Mouse (Mus musculus): ENCODE results near the gene Polr3gl. TPM values are rescaled to one million over a fixed set of nuclear protein-coding genes. Genes with fewer than 3 reads are reported as not detected.

Polr3gl gene
- polyA plus RNA-seq, 1 experiment from 2014 or later, result 42.8 TPM

Other genes starting within 250 kb of the Polr3gl start
- not detected in 2 replicates for gene BC107364, start 141.9 kb downstream of the Polr3gl start, polyA plus RNA-seq (2015; fragmentation: Nextera tagmentation; extraction: Ambion mirVana)
- 1.0 and 1.4 TPM in 2 replicates for gene Hfe2, start 69.0 kb downstream of the Polr3gl start, polyA plus RNA-seq (2015; fragmentation: Nextera tagmentation; extraction: Ambion mirVana)
- 74.7 and 78.0 TPM in 2 replicates for gene Txnip, start 36.2 kb downstream of the Polr3gl start, polyA plus RNA-seq (2015; fragmentation: Nextera tagmentation; extraction: Ambion mirVana)
- gene Gm16253, start 17.2 kb downstream of the Polr3gl start, polyA plus RNA-seq (2015; fragmentation: Nextera tagmentation; extraction: Ambion mirVana), result 1.2 and 1.8 TPM in 2 replicates
- gene Ankrd34a, start 2.5 kb upstream of the Polr3gl start, polyA plus RNA-seq (2015; fragmentation: Nextera tagmentation; extraction: Ambion mirVana), result 11.0 and 12.6 TPM in 2 replicates
- gene Lix1l, start 7.0 kb upstream of the Polr3gl start, polyA plus RNA-seq (2015; fragmentation: Nextera tagmentation; extraction: Ambion mirVana), result 6.0 and 7.6 TPM in 2 replicates
- gene Rbm8a, start 35.8 kb upstream of the Polr3gl start, polyA plus RNA-seq (2015; fragmentation: Nextera tagmentation; extraction: Ambion mirVana), result 113 and 118 TPM in 2 replicates
- 49.4 and 51.3 TPM in 2 replicates for gene Pex11b, start 41.2 kb upstream of the Polr3gl start, polyA plus RNA-seq (2015; fragmentation: Nextera tagmentation; extraction: Ambion mirVana)
- 0.10 and 0.25 TPM in 2 replicates for gene Gm42957, start 41.3 kb upstream of the Polr3gl start, polyA plus RNA-seq (2015; fragmentation: Nextera tagmentation; extraction: Ambion mirVana)
- 0.92 and 1.1 TPM in 2 replicates for gene Itga10, start 51.4 kb upstream of the Polr3gl start, polyA plus RNA-seq (2015; fragmentation: Nextera tagmentation; extraction: Ambion mirVana)
- 0.46 and 0.72 TPM in 2 replicates for gene Ankrd35, start 76.0 kb upstream of the Polr3gl start, polyA plus RNA-seq (2015; fragmentation: Nextera tagmentation; extraction: Ambion mirVana)
- 31.2 and 34.6 TPM in 2 replicates for gene Pias3, start 102.2 kb upstream of the Polr3gl start, polyA plus RNA-seq (2015; fragmentation: Nextera tagmentation; extraction: Ambion mirVana)
- gene Nudt17, start 114.4 kb upstream of the Polr3gl start, polyA plus RNA-seq (2015; fragmentation: Nextera tagmentation; extraction: Ambion mirVana), result 16.2 and 17.2 TPM in 2 replicates
- 31.7 and 38.0 TPM in 2 replicates for gene Polr3c, start 133.4 kb upstream of the Polr3gl start, polyA plus RNA-seq (2015; fragmentation: Nextera tagmentation; extraction: Ambion mirVana)
- gene Rnf115, start 133.5 kb upstream of the Polr3gl start, polyA plus RNA-seq (2015; fragmentation: Nextera tagmentation; extraction: Ambion mirVana), result 76.6 and 79.9 TPM in 2 replicates
- 0.08 TPM in 1 of 2 replicates, not detected in the other for gene Pdzk1, start 235.1 kb upstream of the Polr3gl start, polyA plus RNA-seq (2015; fragmentation: Nextera tagmentation; extraction: Ambion mirVana)
- 0.14 and 0.23 TPM in 2 replicates for gene Cd160, start 235.2 kb upstream of the Polr3gl start, polyA plus RNA-seq (2015; fragmentation: Nextera tagmentation; extraction: Ambion mirVana)

Data from neural tube, embryonic 13.5 days (tissue).